Mouse (Mus musculus) kidney, postnatal 36 days (tissue): ENCODE results near the gene Rab30.
A peak's percentile ranks its signal among the peaks of the same experiment; 100 is the strongest.
"Not testable (repeated sequence)": the region's sequence is repeated elsewhere in the genome, so short reads cannot be mapped to it uniquely, and the experiment has no call there.

Experiments used
- DNase-seq, 2 experiments: peaks; one replicate each; pipeline ENCODE4 v3.0.0; 2021 to 2022; ENCODE audit warnings: mixed read lengths in 2 of 2

Rab30 gene

DNA sequence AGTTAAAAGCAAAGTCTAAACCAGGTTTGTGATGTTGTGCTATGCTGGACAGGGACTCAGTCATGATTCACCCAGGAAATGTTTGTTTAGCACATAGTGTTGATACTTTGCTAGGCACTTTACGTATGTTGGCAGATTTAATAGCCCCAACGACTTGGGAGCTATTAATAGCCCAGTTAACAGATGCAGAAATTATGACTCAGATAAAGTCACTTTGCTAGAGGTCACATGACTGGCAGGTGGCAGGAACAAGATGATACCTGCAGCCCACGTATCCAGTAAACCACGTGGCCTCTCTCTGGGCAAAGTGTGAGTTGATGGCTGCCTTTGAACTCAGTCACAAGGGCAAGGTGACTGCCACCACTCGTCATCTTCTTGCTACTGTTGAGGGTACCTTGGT, 16.7 kb downstream of the Rab30 start:
- DNase-seq: no peak

GRCm38 (mm10) chr7:92760651-92761050, 19.2 kb downstream of the Rab30 start:
- no peak for DNase-seq

DNA sequence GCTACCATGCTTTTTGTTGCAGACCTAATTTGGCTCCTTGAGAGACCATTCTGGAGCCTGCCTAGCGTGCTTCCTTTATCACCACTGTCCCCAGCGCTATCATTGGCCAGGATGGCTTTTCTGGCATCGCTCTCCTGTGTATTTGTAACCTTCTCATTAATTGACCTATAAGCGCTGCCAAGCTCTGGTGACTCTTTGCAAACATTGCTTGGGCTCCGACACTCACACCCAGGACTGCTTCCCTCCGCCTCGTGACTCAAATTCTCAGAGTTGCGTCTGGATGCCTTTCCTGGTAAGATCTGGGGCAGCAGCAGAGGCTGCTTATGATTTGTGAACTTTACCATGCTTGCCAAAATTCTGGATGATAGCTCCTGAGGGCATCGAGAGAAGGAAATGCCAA, 19.8 kb downstream of the Rab30 start:
- DNase-seq: no peak

GRCm38 (mm10) chr7:92765426-92765825, 24.0 kb downstream of the Rab30 start:
- no peak for DNase-seq

GRCm38 (mm10) chr7:92766096-92767090, 25.0 kb downstream of the Rab30 start:
- no peak for DNase-seq

GRCm38 (mm10) chr7:92768116-92768515, 26.7 kb downstream of the Rab30 start:
- not testable (repeated sequence) for DNase-seq

- no peak for DNase-seq
Measured at GRCm38 (mm10) chr7:92768859-92769258, 27.5 kb downstream of the Rab30 start.

- no peak for DNase-seq
Measured at GRCm38 (mm10) chr7:92773006-92773405, 31.6 kb downstream of the Rab30 start.

DNA sequence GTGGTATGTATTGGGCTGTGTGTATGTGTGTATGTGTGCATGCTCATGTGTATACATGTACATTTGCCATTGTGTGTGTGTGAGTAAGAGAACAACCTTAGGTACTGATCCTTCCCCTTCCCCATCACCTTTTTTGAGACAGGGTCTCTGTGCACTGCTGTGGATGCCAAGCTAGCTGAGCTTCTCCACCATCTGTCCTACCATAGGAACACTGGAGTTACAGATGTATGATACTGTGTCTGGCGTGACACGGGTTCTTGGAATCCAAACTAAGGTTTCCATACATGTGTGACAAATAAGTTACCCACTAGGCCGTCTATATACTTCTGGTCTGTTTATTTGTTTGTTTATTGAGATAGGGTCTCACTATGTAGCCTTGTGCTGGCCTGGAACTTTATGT, 32.2 kb downstream of the Rab30 start:
- no peak for DNase-seq

DNA sequence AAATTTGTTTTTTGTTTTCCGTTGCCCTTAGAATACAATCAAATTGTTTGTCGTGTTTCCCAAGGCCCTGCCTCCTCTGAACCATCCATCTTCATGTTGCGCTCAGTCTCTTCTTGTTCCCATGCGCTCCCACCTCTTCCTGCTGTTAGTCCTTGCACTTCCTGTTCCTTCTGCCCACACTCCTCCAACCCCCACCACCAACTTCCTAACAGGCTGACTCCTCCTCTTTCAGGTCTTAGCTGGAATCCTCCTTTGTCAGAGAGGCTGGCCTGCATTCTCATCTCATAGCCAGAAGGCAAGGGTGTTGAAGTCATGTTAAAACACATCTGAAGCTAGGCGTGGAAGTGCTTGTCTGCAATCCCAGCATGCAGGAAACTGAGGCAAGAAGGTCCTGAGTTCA, 33.3 kb downstream of the Rab30 start:
- DNase-seq: no peak

- no peak for DNase-seq
Measured at GRCm38 (mm10) chr7:92775703-92776102, 34.3 kb downstream of the Rab30 start.

GRCm38 (mm10) chr7:92776647-92777046, 35.2 kb downstream of the Rab30 start:
- no peak for DNase-seq

DNA sequence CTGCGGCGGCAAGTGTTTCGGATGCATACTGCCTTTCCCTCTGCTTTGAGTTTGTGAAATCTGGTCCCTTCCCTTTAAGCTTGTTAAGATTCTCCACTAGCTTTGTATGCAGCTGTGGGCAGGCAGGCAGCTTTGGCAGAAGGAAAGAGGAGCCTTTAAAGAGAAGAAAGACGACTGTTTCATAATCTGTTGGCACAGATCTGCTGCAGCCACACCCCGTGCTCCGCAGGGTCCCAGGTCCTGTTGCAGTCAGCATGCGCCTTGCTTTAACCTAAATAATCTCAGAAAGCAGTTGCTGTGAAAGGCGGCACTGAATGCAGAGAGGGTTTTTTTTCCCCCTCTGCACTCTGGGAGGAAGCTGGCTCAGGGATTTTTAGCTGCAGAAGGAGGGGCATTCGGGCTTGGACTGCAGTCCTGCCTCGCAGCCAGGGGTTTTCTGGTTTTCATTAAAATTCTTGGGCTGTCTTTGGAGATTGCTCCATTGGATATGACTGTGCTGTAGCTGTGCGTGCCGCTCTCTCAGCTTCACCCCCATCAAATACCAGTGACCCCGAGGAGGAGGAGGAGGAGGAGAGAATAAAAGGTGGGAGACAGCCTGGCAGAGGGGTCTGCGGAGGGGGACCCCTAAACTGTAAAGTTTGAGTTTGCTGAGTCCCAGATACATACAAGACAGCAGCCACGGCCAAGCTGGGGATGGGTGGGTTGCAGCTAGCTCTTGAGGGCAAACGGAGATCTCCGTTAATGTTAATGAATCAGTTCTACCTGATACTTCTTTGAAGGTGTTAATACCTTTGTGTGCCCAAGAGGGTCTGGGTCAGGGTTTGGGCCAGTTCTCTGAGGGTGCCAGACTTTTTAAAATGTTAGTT, 35.9 kb downstream of the Rab30 start:
- DNase-seq: peak; percentile 16 to 32

DNA sequence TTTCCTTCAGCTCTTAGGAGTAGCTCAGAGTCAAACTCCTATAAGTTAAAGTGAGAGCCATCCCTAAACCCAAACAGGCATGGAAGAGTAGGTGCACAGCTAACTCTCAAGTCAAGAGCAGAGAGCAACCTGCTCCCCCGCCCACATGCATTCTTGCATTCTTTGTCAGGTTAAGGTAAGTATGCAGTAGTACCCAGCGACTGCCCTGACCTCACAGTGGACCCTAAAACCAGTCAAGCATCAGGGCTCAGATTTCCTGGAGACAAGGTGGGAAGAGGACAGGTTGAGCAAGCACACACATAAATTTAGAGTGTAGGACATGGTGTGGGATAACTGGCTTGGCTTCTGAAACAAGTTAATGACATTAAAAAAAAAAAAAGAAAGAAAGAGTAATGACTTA, 37.7 kb downstream of the Rab30 start:
- no peak for DNase-seq

DNA sequence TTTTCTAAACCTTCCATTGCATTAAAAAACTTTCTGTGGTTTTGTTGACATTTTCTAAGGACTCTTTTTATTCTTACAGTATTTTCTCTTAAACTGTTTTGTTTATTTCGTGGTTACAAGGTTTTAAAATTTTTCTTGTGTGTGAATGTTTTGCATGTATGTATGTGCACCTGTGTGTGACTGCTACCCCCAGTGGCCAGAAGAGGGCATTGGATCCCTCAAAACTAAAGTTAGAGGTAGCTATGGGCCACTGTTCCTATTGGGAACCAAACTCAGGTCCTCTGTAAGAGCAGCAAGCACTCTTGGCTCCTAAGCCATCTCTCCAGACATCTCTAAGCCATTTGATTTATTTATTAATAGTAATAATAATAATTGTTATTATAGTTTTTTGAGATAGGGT, 40.0 kb downstream of the Rab30 start:
- DNase-seq: no peak

- no peak for DNase-seq
Measured at GRCm38 (mm10) chr7:92781948-92782347, 40.5 kb downstream of the Rab30 start.

DNA sequence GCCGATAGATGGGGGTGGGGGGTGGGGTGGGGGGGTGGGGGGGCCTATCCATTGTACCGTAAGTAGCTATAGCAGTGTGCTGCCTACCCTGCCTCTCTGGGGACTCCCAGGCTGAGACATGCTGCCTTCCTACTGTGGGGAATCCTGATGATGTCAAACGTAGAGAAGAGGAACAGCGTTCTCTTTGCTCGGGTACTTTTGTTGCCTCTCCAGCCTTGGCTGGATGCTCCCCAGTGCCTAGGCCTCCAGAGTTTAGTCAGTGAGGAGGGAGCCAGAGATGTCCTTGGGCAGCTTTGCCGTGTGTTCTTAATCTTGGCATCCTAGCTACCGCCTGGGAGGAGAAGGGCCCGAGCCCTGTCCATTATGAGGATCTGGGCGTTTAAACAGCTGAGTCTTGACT, 41.1 kb downstream of the Rab30 start:
- DNase-seq: no peak

- DNase-seq: no peak
Measured at GRCm38 (mm10) chr7:92783166-92783806, 41.9 kb downstream of the Rab30 start.

- no peak for DNase-seq
Measured at GRCm38 (mm10) chr7:92783914-92784313, 42.5 kb downstream of the Rab30 start.

- DNase-seq: no peak
Measured at GRCm38 (mm10) chr7:92795749-92796148, 54.3 kb downstream of the Rab30 start.

DNA sequence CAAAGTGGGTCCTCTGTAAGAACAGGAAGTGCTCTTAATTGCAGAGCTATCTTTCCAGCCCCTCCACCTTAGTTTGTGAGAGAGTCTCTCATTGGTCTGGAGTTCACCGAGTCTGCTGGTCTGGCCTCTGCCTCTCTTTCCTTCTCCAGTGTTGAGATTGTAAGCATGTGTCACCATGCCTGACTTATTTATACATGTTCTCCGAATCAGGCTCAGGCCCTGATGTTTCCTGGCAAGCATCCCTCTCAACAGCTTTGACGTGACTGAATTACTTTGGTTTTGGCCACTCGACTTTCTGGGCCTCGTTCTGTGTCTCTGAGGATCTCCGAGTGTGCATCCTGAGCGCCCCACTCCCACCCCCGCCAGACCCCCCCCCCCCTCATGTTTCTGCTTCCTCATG, 55.4 kb downstream of the Rab30 start:
- no peak for DNase-seq

- DNase-seq: no peak
Measured at GRCm38 (mm10) chr7:92799665-92800595, 58.5 kb downstream of the Rab30 start.
